Mouse (Mus musculus): ENCODE results near the gene Prkn. TPM values are rescaled to one million over a fixed set of nuclear protein-coding genes. Genes with fewer than 3 reads are reported as not detected.

The Prkn gene
- total RNA-seq, 2 experiments from 2014 or later = 14.0 to 21.0 TPM

GRCm38 (mm10) chr17:11876240-11876639, 1036.1 kb downstream of the Prkn start:
- no peak for DNase-seq (ENCODE audit: extremely low spot score in 1 of 2, low spot score in 1 of 2)

- DNase-seq (ENCODE audit: extremely low spot score in 1 of 2, low spot score in 1 of 2) = no peak
These were observed 1041.1 kb downstream of the Prkn start for GRCm38 (mm10) chr17:11881110-11881820.

- no peak for DNase-seq (ENCODE audit: extremely low spot score in 1 of 2, low spot score in 1 of 2)
These were observed 1045.4 kb downstream of the Prkn start for GRCm38 (mm10) chr17:11885601-11886000.

GRCm38 (mm10) chr17:11886963-11887362, 1046.8 kb downstream of the Prkn start:
- no peak for DNase-seq (ENCODE audit: extremely low spot score in 1 of 2, low spot score in 1 of 2)

- no peak for DNase-seq (ENCODE audit: extremely low spot score in 1 of 2, low spot score in 1 of 2)
These were observed 1047.5 kb downstream of the Prkn start for GRCm38 (mm10) chr17:11887591-11888205.

- DNase-seq (ENCODE audit: extremely low spot score in 1 of 2, low spot score in 1 of 2) = no peak
These were observed 1048.6 kb downstream of the Prkn start for GRCm38 (mm10) chr17:11888806-11889205.

GRCm38 (mm10) chr17:11900300-11900699, 1060.1 kb downstream of the Prkn start:
- DNase-seq (ENCODE audit: extremely low spot score in 1 of 2, low spot score in 1 of 2) = no peak

- no peak for DNase-seq (ENCODE audit: extremely low spot score in 1 of 2, low spot score in 1 of 2)
These were observed 1061.5 kb downstream of the Prkn start for GRCm38 (mm10) chr17:11901731-11902130.

GRCm38 (mm10) chr17:11903001-11903400, 1062.8 kb downstream of the Prkn start:
- peak in 1 of 2 experiments; percentile 49 for DNase-seq (ENCODE audit: extremely low spot score in 1 of 2, low spot score in 1 of 2)

GRCm38 (mm10) chr17:11910668-11911398, 1070.6 kb downstream of the Prkn start:
- no peak for DNase-seq (ENCODE audit: extremely low spot score in 1 of 2, low spot score in 1 of 2)

GRCm38 (mm10) chr17:11912136-11912535, 1072.0 kb downstream of the Prkn start:
- DNase-seq (ENCODE audit: extremely low spot score in 1 of 2, low spot score in 1 of 2) = no peak

GRCm38 (mm10) chr17:11912872-11913365, 1072.7 kb downstream of the Prkn start:
- DNase-seq (ENCODE audit: extremely low spot score in 1 of 2, low spot score in 1 of 2) = peak in 1 of 2 experiments; percentile 27

- no peak for DNase-seq (ENCODE audit: extremely low spot score in 1 of 2, low spot score in 1 of 2)
These were observed 1073.4 kb downstream of the Prkn start for GRCm38 (mm10) chr17:11913620-11914019.

- DNase-seq (ENCODE audit: extremely low spot score in 1 of 2, low spot score in 1 of 2) = no peak
These were observed 1074.3 kb downstream of the Prkn start for GRCm38 (mm10) chr17:11914451-11914850.

GRCm38 (mm10) chr17:11918123-11918801, 1078.1 kb downstream of the Prkn start:
- DNase-seq (ENCODE audit: extremely low spot score in 1 of 2, low spot score in 1 of 2) = peak in 1 of 2 experiments; percentile 35

GRCm38 (mm10) chr17:11919581-11919980, 1079.4 kb downstream of the Prkn start:
- DNase-seq (ENCODE audit: extremely low spot score in 1 of 2, low spot score in 1 of 2) = no peak

GRCm38 (mm10) chr17:11921026-11921425, 1080.8 kb downstream of the Prkn start:
- no peak for DNase-seq (ENCODE audit: extremely low spot score in 1 of 2, low spot score in 1 of 2)

- no peak for DNase-seq (ENCODE audit: extremely low spot score in 1 of 2, low spot score in 1 of 2)
These were observed 1083.8 kb downstream of the Prkn start for GRCm38 (mm10) chr17:11923989-11924388.

GRCm38 (mm10) chr17:11926865-11927386, 1086.7 kb downstream of the Prkn start:
- no peak for DNase-seq (ENCODE audit: extremely low spot score in 1 of 2, low spot score in 1 of 2)

- no peak for DNase-seq (ENCODE audit: extremely low spot score in 1 of 2, low spot score in 1 of 2)
These were observed 1091.5 kb downstream of the Prkn start for GRCm38 (mm10) chr17:11931641-11932040.

Measured in layer of hippocampus, postnatal 25 days (tissue).